Mouse (Mus musculus) fat pad, adult 2 months (tissue): Measurements from ENCODE around the gene Arhgap27.
"Not testable (repeated sequence)": the region's sequence is repeated elsewhere in the genome, so short reads cannot be mapped to it uniquely, and the experiment has no call there.

Experiments used
- DNase-seq: peaks from one replicate; pipeline ENCODE4 v3.0.0-alpha.2; 2011; ENCODE audit warnings: low read depth, low spot score; ENCODE audit errors: extremely low read depth

Arhgap27 gene

DNA sequence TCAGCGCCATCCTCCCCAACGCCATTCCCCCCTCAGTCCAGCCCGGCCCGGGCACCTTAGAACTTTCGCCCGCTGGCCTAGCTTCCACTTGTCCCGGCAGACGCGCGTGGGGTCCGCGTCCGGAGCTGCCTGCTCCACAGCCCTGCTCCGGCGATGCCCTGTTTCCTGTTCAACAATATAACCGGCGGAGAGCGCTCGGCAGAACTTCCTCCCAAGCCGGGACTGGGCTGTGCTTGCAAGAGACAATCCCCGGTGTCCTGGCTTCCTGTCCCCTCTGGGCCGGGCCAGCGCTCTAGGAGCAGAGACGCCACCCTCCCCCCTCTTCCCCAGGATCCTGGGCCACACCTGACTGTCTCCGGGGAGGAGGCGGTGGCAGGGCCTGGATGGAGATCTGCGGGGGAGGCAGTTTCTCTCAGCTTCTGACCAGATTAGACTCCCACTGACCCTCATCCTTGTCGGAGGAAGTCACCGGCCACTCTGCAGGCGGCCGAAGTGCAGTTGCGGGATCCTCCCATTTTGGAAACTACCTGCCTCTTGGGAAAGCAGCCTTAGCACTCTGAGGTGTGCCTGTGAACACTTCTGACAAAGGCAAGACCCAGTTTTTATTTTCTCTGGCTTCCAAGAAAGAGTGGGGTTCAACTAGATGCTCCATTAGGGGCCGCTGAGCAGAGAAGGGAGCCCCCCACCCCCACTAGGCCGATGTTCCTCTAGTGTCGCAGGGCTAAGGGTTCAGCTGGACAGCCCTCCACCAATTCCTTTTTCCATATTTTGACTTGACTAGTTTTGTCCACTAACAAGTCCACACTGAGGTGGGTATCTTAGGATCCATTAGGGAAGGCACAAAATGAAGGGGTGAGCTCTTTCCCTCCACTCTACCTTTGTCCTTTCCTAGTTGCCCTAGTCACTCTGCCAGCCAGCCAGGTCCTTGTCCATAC is at the start of gene Arhgap27:
TSS of gene Arhgap27 (minus strand) at position 479 of the 935 bp plus-strand sequence.
- DNase-seq, result no peak

GRCm38 (mm10) chr11:103412950-103413423 is 49.5 kb upstream of the Arhgap27 start:
- no peak for DNase-seq

GRCm38 (mm10) chr11:103411981-103412949 is 48.8 kb upstream of the Arhgap27 start, which contains the start of gene Plekhm1:
TSS of gene Plekhm1 (minus strand) at chr11:103412687.
- peak; percentile 46 for DNase-seq

- DNase-seq, result no peak
Observed at GRCm38 (mm10) chr11:103411301-103411700, 47.8 kb upstream of the Arhgap27 start.

- DNase-seq, result no peak
Observed at GRCm38 (mm10) chr11:103408880-103409279, 45.4 kb upstream of the Arhgap27 start.

GRCm38 (mm10) chr11:103407136-103407535 is 43.6 kb upstream of the Arhgap27 start:
- not testable (repeated sequence) for DNase-seq

DNA sequence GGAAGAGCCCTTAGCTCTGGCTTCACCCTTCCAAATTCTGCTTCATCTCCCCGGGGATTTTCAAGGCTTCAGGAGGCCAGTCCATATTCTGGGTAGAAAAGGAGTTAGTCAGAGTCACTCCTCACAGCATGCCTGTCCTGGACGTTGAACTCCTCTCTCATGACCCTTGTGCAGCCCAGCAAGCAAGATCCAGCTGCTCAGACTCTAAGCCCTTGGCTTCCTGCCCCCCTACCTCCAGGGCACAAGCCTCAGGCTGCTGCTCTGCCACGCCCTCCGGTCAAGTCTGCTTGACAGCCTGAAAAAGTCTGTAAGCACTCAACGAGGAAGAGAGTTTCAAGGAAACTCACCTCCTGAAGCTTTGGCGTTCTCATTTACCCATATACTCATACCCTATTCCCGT is 43.1 kb upstream of the Arhgap27 start:
- DNase-seq, result no peak

GRCm38 (mm10) chr11:103405814-103406213 is 42.3 kb upstream of the Arhgap27 start:
- no peak for DNase-seq

- DNase-seq, result no peak
Observed at GRCm38 (mm10) chr11:103404618-103405017, 41.1 kb upstream of the Arhgap27 start.

- DNase-seq, result no peak
Observed at GRCm38 (mm10) chr11:103403776-103404175, 40.3 kb upstream of the Arhgap27 start.

DNA sequence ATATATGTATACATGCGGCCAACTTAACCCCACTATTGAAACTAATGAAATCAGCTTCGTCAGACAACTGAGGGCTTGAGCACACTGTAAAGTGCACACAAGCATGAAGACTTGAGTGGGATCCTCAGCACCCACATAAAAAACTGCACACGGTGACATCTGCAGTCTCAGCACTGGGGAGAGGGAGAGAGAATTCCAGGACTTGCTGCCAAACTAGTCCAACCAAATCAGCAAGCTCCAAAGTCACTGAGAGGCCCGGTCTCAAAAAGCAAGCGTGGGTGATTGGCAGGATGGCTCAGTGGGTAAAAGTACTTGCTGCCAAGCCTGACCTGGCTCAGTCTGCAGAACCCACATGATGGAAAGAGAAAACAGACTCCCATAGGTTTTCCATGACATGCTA is 39.2 kb upstream of the Arhgap27 start:
- no peak for DNase-seq

DNA sequence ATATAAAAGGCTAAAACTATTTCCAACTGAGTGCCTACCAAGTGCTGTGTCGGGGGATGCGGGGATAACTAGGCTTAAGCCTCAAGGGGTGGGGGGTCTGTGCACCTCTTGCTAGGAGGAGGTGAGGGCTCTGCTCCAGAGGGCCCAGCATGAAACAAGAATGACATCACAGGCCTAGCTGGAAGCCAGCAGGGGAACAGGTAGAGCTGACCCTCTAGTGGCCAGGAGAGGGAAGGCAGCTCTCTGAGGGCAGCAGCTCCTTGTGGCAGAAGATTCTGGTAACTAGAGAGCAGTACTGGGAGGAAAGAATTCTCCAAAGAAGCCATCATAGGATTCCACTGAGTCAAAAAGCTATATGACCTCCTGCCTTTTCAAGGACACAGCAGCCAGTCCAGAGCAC is 38.7 kb upstream of the Arhgap27 start:
- no peak for DNase-seq

DNA sequence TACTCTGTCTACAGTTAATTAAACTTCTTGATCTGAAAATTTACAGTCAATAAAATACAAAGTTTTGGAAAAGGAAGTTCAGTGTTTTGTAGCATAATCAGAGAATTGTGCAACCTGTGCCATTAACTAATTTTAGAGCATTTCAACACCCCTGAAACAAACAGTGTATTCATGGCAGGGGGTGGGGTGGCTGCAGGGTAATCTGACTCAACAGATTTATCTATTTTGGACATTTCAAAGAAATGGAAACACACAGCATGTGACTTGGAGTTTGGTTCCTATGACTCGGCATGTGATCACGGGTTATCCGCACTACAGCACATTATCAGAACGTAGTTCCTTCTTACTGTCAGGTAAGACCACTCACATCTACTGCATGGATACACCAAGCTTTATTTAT is 36.5 kb upstream of the Arhgap27 start:
- peak; percentile 63 for DNase-seq

DNA sequence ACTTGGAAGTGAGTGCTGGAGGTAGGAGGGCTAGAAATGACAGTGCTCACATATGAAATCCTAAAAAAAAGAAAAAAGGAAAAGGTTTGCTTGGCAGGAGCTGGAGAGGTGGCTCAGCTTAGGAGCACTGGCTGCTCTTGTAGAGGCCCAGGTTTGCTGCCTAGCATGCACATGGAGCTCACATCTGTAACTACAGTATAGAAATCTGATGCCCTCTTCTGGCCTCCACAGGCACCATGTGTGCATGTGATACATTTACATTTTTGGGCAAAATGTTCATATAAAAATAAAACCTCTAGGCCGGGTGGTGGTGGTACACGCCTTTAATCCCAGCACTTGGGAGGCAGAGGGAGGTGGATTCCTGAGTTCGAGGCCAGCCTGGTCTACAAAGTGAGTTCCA is 35.6 kb upstream of the Arhgap27 start:
- DNase-seq, result no peak

DNA sequence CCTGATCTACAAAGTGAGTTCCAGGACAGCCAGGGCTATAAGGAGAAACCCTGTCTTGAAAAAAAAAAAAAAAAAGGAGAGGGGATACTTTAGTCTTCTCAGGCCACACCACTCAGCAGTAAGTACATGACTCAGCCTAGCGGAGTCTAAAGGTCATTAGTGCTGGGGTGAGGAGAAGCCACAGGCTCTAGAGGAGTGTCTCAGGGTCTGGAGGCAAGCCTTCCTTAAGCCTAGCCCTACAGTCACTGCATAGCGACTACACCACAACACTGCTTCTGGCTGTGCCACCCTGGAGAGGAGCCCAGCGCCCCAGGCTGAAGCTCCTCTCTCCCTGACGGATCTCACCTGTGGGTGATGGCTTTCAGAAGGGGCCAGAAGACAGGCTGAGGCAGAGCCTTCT is 33.2 kb upstream of the Arhgap27 start:
- no peak for DNase-seq

GRCm38 (mm10) chr11:103396236-103396635 is 32.7 kb upstream of the Arhgap27 start:
- DNase-seq, result no peak

- no peak for DNase-seq
Observed at GRCm38 (mm10) chr11:103394604-103395003, 31.1 kb upstream of the Arhgap27 start.

DNA sequence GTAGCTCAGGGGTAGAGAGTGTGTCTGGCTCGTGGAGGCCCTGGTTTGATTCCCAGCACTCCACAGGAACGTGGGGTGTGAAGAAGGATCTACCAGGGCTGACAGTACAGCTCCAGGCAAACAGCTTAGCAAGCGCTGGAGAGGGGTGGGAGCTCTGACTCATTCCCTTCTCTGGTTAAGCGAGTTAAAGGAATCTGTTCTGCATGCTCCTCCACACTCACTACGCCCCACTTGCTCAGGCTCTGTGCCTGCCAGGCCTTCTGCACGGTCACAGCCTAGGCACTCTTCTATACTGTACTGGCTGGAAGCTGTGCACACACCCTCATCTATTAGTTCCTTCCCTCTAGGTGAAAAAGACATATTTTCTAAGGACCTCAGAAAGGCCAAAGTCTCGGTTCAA is 30.5 kb upstream of the Arhgap27 start:
- no peak for DNase-seq

DNA sequence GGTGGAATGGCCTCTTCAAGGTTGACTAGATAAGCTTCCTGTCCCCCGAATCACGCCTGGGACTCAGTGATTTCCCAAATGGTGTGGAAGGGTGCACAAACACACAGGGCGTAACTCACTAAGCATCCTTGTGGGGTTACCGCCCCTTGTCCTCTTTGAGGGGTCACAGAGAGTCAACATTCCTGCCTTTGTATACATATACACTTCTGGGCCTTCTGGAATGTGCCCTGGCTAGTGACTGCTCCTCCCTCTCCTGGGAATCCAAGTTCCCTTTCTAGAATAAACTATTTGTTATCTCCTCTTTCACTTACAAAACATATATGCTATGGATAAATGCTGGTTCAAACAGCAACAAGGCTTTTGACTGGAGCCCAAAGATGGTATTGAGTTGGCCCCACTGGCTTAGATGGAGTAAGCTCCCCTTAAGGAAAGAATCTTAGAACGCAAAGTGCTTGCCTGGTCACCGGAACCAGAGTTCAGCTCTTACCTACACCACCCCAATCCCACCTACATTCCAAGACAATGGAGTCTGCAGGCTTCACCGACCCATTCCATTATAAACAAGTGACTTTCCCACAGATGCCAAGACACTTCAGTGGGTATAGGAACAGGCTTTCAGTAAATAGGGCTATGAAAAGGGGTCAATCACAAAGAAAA is 24.5 kb upstream of the Arhgap27 start:
- no peak for DNase-seq

DNA sequence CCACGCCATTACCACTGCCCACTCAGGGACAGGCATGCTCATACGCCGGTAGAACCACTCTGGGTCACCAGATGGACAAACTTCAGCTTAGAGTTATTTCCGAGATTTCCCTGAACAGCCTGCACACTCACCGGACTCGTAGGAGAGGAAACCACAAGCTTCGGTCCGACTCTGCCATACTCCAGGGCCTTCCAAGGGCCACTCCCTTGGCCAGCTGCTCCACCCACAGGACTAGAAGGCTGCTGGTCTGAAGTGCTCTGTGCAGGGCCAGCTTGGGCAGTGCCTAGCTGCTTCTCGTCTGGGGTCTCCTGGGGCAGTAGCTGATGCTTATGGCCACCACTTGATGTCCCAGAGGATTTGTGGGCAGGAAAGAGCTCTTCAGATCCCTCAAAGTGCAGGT is 23.3 kb upstream of the Arhgap27 start:
- no peak for DNase-seq
